Mouse (Mus musculus) C2C12 (cell line): ENCODE results near the gene Otud7a.

Source experiments
- CTCF ChIP-seq: IDR thresholded peaks from one replicate; pipeline ENCODE4 v1.5.1; 2011; ENCODE audit not compliant: control insufficient read depth, insufficient read depth, insufficient read length
- FOSL1 ChIP-seq: IDR thresholded peaks from one replicate; pipeline ENCODE4 v1.8.0; 2011; ENCODE audit warnings: mild to moderate bottlenecking, low read length; ENCODE audit not compliant: poor library complexity, insufficient read depth, severe bottlenecking
- MAX ChIP-seq: IDR thresholded peaks from one replicate; pipeline ENCODE4 v1.6.1; 2011; ENCODE audit warnings: mild to moderate bottlenecking, control low read depth
- MYOG ChIP-seq: IDR thresholded peaks from one replicate; pipeline ENCODE4 v1.6.1; 2011; ENCODE audit not compliant: control insufficient read depth, insufficient read length; ENCODE audit errors: extremely low read depth
- USF1 ChIP-seq: IDR thresholded peaks from one replicate; pipeline ENCODE4 v1.6.1; 2011; ENCODE audit warnings: low read depth, mild to moderate bottlenecking, control low read depth, moderate library complexity

GRCm38 (mm10) chr7:63504202-63504601 is 59.7 kb downstream of the Otud7a start:
- no peak for TF ChIP-seq CTCF
- TF ChIP-seq MAX, result no peak
- no peak for TF ChIP-seq FOSL1
- TF ChIP-seq USF1, result no peak
- no peak for TF ChIP-seq MYOG
